Mouse (Mus musculus): ENCODE measurements around the gene Gpr4.

DNA sequence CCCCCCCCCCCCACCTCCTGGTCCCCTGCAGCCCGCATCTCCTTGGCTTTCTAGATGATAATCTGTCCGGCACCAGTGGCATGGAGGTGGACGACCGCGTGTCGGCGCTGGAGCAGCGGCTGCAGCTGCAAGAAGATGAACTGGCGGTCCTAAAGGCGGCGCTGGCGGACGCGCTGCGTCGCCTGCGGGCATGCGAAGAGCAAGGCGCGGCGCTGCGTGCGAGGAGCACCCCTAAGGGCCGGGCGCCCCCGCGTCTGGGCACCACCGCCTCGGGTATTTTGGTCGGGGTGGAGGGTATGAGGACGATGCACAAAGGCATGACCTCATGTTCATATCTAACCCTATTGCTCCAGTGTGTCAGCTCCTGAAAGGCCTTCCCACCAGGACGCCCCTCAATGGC, 33.2 kb upstream of the Gpr4 start:
- TF ChIP-seq POLR2A (IDR thresholded peaks at IDR 0.05; ENCODE audit: extremely low read depth, insufficient read depth, low read length) (no peak), CTCF (IDR thresholded peaks at IDR 0.05; ENCODE audit: extremely low read depth, insufficient read depth, low read length) (peak; percentile 53)
